Mouse (Mus musculus) thymus, postnatal 0 days (tissue): ENCODE measurements around the gene Gstm1. TPM values are rescaled to one million over a fixed set of nuclear protein-coding genes. Genes with fewer than 3 reads are reported as not detected.

Source experiments
- DNase-seq: peaks from one replicate; pipeline ENCODE4 v3.0.0-alpha.2; 2015; ENCODE audit warnings: low spot score
- polyA plus RNA-seq: library from polyadenylated mRNA; unstranded; fragments of >200 nt; fragmentation: Nextera tagmentation; extraction: Ambion mirVana; gene quantifications from 2 replicates; pipeline ENCODE4 v1.2.1, GENCODE M21; 2015

Gstm1 gene
- polyA plus RNA-seq, 1 experiment from 2014 or later = 31.5 TPM

GRCm38 (mm10) chr3:107966631-107967030 lies 51.1 kb downstream of the Gstm1 start:
- no peak for DNase-seq

GRCm38 (mm10) chr3:107965592-107965991 lies 52.2 kb downstream of the Gstm1 start:
- DNase-seq = no peak

- DNase-seq = no peak
Measured at GRCm38 (mm10) chr3:107964656-107965308, 53.0 kb downstream of the Gstm1 start.

GRCm38 (mm10) chr3:107964026-107964425 lies 53.7 kb downstream of the Gstm1 start:
- DNase-seq = no peak

Other genes starting within 250 kb of the Gstm1 start
- 0.12 and 0.13 TPM in 2 replicates for gene Eps8l3, start 140.7 kb downstream of the Gstm1 start, polyA plus RNA-seq
- gene Gstm5, start 122.2 kb downstream of the Gstm1 start, polyA plus RNA-seq = 14.4 and 14.9 TPM in 2 replicates
- 1.5 and 2.1 TPM in 2 replicates for gene Gstm7, start 86.2 kb downstream of the Gstm1 start, polyA plus RNA-seq
- 2.5 and 3.1 TPM in 2 replicates for gene Gstm6, start 74.2 kb downstream of the Gstm1 start, polyA plus RNA-seq
- gene Gstm3, start 48.7 kb downstream of the Gstm1 start, polyA plus RNA-seq = 1.6 and 1.8 TPM in 2 replicates
- gene Gstm2, start 31.5 kb downstream of the Gstm1 start, polyA plus RNA-seq = 25.3 and 26.8 TPM in 2 replicates
- 10.8 and 11.6 TPM in 2 replicates for gene Gstm4, start 26.9 kb upstream of the Gstm1 start, polyA plus RNA-seq
- 29.2 and 31.4 TPM in 2 replicates for gene Ampd2, start 68.7 kb upstream of the Gstm1 start, polyA plus RNA-seq
- 0.59 and 0.68 TPM in 2 replicates for gene Gnat2, start 74.8 kb upstream of the Gstm1 start, polyA plus RNA-seq
- 164 and 168 TPM in 2 replicates for gene Gnai3, start 128.2 kb upstream of the Gstm1 start, polyA plus RNA-seq
- 0.05 TPM in 1 of 2 replicates, not detected in the other for gene Gpr61, start 136.9 kb upstream of the Gstm1 start, polyA plus RNA-seq
- gene Amigo1, start 168.4 kb upstream of the Gstm1 start, polyA plus RNA-seq = 1.4 and 1.6 TPM in 2 replicates
- gene Cyb561d1, start 183.2 kb upstream of the Gstm1 start, polyA plus RNA-seq = 7.5 and 9.1 TPM in 2 replicates
- 14.2 and 15.7 TPM in 2 replicates for gene Atxn7l2, start 193.0 kb upstream of the Gstm1 start, polyA plus RNA-seq
- gene Sypl2, start 208.7 kb upstream of the Gstm1 start, polyA plus RNA-seq = 0.10 and 0.14 TPM in 2 replicates
- gene Psma5, start 239.0 kb upstream of the Gstm1 start, polyA plus RNA-seq = 311 and 322 TPM in 2 replicates